Mouse (Mus musculus): ENCODE data around the gene Fgb.
A peak's percentile ranks its signal among the peaks of the same experiment; 100 is the strongest.

- TF ChIP-seq EP300 (IDR thresholded peaks at IDR 0.05; ENCODE audit: low read depth) (no peak), CTCF (IDR thresholded peaks at IDR 0.05; ENCODE audit: low read depth) (peak; percentile 46)
Observed at GRCm38 (mm10) chr3:83053758-83054157, 4.1 kb upstream of the Fgb start.

Data from liver, embryonic 14.5 days (tissue).